Mouse (Mus musculus) cerebellum, adult 11 months (tissue): ENCODE data around the gene Gria1.

ENCODE experiments used
- DNase-seq: peaks from one replicate; pipeline ENCODE4 v3.0.0; 2022

Gria1 gene

GRCm38 (mm10) chr11:57184216-57184615, 173.0 kb downstream of the Gria1 start:
- DNase-seq, result no peak

GRCm38 (mm10) chr11:57185110-57185509, 173.9 kb downstream of the Gria1 start:
- no peak for DNase-seq

- no peak for DNase-seq
These were observed 178.2 kb downstream of the Gria1 start for GRCm38 (mm10) chr11:57189391-57189790.

GRCm38 (mm10) chr11:57194746-57195145, 183.6 kb downstream of the Gria1 start:
- no peak for DNase-seq

- DNase-seq, result no peak
These were observed 190.2 kb downstream of the Gria1 start for GRCm38 (mm10) chr11:57201245-57201976.

GRCm38 (mm10) chr11:57204371-57204770, 193.2 kb downstream of the Gria1 start:
- DNase-seq, result no peak

GRCm38 (mm10) chr11:57207260-57207659, 196.1 kb downstream of the Gria1 start:
- DNase-seq, result no peak

GRCm38 (mm10) chr11:57214079-57214478, 202.9 kb downstream of the Gria1 start:
- no peak for DNase-seq

- DNase-seq, result no peak
These were observed 203.4 kb downstream of the Gria1 start for GRCm38 (mm10) chr11:57214583-57214982.

GRCm38 (mm10) chr11:57222797-57223569, 211.8 kb downstream of the Gria1 start:
- DNase-seq, result no peak

- DNase-seq, result no peak
These were observed 224.3 kb downstream of the Gria1 start for GRCm38 (mm10) chr11:57235446-57235845.

- DNase-seq, result no peak
These were observed 225.2 kb downstream of the Gria1 start for GRCm38 (mm10) chr11:57236431-57236830.

- DNase-seq, result no peak
These were observed 228.6 kb downstream of the Gria1 start for GRCm38 (mm10) chr11:57239758-57240157.

- DNase-seq, result no peak
These were observed 232.6 kb downstream of the Gria1 start for GRCm38 (mm10) chr11:57243835-57244234.

GRCm38 (mm10) chr11:57244543-57244942, 233.4 kb downstream of the Gria1 start:
- DNase-seq, result no peak

- no peak for DNase-seq
These were observed 237.7 kb downstream of the Gria1 start for GRCm38 (mm10) chr11:57248870-57249269.

- no peak for DNase-seq
These were observed 238.9 kb downstream of the Gria1 start for GRCm38 (mm10) chr11:57250129-57250528.

- no peak for DNase-seq
These were observed 260.5 kb downstream of the Gria1 start for GRCm38 (mm10) chr11:57271687-57272086.

- DNase-seq, result no peak
These were observed 263.5 kb downstream of the Gria1 start for GRCm38 (mm10) chr11:57274687-57275086.

- no peak for DNase-seq
These were observed 266.9 kb downstream of the Gria1 start for GRCm38 (mm10) chr11:57278056-57278455.

GRCm38 (mm10) chr11:57286119-57286518, 274.9 kb downstream of the Gria1 start:
- no peak for DNase-seq

- DNase-seq, result no peak
These were observed 286.2 kb downstream of the Gria1 start for GRCm38 (mm10) chr11:57297376-57297775.

GRCm38 (mm10) chr11:57298263-57298662, 287.1 kb downstream of the Gria1 start:
- no peak for DNase-seq

GRCm38 (mm10) chr11:57298665-57299064, 287.5 kb downstream of the Gria1 start:
- no peak for DNase-seq
